Mouse (Mus musculus) thymus, postnatal 25 days (tissue): ENCODE data around the gene Anapc11.

Source experiments
- DNase-seq: peaks from one replicate; pipeline ENCODE4 v3.0.0; 2022

Anapc11 gene

DNA sequence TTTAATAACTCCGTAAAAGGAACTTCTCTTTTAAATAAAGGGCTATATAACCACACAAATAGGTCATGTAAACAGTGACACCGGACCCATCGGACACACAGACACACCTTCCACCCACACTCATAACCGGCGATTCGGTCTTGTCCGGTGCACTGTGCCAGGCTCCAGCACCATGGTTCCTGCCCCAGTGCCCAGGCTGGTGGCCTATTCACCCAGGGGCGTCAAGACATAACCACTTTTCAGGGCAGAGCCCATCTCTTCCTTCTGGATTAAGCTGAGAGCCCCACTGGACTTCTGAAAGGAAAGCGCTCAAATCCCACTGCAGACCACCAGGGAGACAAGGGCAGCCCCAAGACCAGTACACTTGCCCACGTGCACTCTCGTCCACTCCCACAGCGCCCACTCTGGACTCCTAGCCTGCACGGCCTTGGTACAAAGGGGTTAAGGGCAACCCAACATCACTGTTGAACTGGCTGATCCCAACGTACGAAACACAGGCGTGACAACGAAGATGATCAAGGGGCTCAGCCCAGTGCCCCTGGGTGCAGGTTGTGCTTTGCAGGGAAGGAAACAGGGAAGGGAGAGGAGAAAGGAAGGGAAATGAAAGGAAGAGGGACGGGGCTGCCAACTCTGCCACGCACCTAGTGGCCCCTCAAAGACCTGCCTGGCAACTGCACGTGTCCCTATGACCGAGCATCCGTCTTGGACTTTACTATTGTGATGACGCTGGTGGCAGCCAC lies 30.6 kb downstream of the Anapc11 start:
- no peak for DNase-seq

- DNase-seq = peak; percentile 75
These were observed 31.1 kb downstream of the Anapc11 start for GRCm38 (mm10) chr11:120629341-120629730.

DNA sequence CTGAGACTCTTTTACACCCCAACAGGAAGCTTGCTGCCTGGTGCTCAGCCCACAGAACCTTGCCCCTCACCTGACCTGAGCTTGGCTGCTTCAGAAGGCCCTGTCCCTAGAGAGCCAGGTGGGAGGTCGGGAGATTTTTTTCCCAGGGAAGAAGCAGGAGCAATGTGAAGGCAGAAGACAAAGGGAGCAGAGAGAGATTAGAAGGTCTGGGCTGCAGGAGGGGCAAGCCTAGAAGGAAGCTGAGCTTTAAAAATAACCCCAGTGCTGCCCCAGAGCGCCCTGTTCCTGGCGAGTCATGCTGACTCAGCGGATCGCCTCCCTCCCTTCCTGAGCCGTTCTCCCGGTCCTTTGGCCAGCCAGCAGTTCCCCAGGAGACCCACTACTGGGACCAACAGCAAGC lies 31.7 kb downstream of the Anapc11 start:
- DNase-seq = no peak

DNA sequence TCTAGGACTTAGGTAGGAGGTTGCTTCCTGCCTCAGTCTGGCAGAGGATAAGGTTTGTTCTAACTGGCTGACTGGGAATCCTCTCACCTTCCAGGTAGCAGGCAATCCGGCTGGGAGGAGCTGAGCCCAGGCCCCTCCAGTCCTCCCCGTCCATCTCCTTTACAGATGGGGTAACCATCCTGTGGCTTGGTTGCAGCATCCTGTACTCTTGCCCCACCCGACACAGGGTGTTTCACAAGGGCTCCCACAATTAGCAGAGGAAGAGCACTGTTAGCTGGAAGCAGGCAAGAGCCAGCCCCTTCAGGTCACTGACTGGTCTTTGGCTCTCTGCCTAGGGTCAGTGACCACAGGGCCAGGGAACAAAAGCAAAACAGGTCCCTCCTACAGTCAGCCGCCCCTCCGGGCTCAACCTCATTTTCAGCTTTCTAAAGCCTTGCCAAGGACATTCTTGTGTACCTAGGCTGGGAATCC lies 32.2 kb downstream of the Anapc11 start:
- DNase-seq = no peak

GRCm38 (mm10) chr11:120630881-120631725 lies 32.9 kb downstream of the Anapc11 start:
- DNase-seq = peak; percentile 46

GRCm38 (mm10) chr11:120631726-120632448 lies 33.7 kb downstream of the Anapc11 start:
- no peak for DNase-seq

DNA sequence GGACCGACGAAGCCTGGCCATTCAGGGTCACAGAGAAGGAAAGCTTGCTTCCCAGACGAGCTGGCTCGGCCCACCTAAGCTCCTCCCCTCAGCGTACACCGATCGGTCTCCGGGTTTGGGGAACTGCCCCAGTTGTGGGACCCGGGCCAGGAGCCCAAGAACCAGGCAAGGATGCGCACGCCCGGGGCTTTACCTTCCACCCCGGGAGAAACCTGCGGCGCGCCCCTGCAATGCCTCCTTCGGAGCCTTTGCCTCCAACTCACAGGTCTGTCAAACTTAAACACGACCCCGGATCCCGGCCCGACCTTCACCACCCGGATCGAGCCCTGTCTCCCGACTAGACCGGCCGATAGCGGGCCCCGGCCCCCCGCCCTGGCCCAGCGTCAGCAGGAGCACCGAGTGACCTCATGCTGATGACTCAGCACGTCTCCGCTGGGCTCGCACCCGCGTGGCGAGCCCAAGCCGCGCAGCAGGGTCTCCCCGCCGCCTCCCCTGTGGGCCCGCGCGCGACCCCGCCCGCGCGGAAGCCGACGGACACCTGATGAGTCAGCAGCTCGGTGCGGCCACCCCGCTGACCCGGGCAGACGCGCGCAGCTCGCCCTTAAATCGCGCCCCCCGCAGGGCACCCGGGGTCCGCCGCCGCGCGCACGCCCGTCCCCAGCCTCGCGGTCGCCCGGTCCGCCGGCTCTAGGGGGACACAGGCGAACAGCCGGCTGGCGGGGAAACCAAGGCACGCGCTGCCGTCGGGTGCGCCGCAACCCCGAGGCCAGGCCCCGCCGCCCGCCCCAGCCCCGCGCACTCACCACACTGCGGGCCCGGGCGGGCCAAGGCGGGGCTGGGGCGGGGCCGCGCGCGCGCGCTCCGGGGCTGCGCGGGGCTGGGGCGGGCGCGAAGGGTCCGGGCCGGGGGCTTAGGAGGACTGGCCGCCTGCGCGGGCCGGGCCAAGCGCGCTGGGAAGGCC lies 34.6 kb downstream of the Anapc11 start:
- DNase-seq = peak; percentile 49

- DNase-seq = peak; percentile 86
These were observed 35.5 kb downstream of the Anapc11 start, which contains the start of gene Mafg for GRCm38 (mm10) chr11:120633520-120634343. Mafg (minus strand) TSS chr11:120633600.

- no peak for DNase-seq
These were observed 36.6 kb downstream of the Anapc11 start for GRCm38 (mm10) chr11:120634810-120635209.

- no peak for DNase-seq
These were observed 43.0 kb downstream of the Anapc11 start for GRCm38 (mm10) chr11:120641255-120641654.

- no peak for DNase-seq
These were observed 43.6 kb downstream of the Anapc11 start for GRCm38 (mm10) chr11:120641869-120642268.

DNA sequence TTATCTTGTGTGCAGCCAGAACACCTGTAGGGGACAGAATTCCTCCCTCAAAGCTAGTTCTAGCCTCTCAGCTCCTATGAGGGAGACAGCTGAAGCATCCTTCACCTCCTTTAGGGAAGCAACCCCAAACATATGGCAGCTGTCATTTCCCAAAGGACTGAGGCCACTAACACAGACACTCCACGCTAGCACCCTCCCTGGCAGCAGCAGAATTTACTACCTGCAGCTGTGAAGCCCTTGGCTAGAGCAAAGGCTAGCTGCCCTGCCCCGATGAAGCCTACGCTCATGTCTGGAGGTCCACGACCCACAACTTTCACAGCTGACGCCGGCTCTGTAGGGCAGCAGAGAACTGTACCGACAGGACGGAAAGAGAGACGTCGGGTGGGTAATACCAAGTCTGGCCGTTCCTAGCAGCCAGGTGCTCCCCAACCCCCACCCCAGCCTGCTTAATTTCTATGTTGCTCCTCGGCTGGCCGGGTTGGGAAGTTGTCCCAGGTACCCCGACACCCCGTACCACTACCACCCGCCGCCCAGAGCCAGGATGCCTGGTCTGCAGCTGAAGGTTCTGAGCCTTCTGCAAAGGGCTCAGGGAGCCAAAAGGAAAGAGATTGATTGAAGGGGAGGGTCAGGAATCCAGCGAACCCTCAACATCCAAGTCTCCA lies 44.8 kb downstream of the Anapc11 start:
- peak; percentile 42 for DNase-seq

- peak; percentile 97 for DNase-seq
These were observed 45.4 kb downstream of the Anapc11 start, which contains the start of gene Pycr1 for GRCm38 (mm10) chr11:120643601-120643987. Pycr1 (minus strand) TSS chr11:120643769.

GRCm38 (mm10) chr11:120647047-120647830 lies 49.0 kb downstream of the Anapc11 start:
- DNase-seq = no peak

GRCm38 (mm10) chr11:120648001-120648476 lies 49.8 kb downstream of the Anapc11 start, which contains the start of gene Myadml2:
Myadml2 (minus strand) TSS chr11:120648158.
- peak; percentile 52 for DNase-seq

DNA sequence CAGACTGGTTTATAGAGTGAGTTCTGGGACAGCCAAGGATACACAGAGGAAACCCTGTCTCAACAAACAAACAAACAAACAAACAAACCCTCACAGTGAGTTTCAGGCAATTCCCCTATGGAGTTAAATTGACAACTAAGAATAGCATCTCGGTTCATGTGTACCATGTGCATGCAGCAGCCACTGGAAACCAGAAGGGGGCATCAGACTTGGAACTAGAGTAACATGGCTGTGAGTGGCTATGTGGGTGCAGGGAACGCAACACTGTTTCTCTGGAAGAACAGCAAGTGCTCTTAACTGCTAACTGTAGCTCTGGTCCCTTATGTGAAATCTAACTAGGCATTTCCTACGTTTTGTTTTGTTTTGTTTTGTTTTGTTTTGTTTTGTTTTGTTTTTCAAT lies 53.7 kb downstream of the Anapc11 start:
- DNase-seq = no peak

DNA sequence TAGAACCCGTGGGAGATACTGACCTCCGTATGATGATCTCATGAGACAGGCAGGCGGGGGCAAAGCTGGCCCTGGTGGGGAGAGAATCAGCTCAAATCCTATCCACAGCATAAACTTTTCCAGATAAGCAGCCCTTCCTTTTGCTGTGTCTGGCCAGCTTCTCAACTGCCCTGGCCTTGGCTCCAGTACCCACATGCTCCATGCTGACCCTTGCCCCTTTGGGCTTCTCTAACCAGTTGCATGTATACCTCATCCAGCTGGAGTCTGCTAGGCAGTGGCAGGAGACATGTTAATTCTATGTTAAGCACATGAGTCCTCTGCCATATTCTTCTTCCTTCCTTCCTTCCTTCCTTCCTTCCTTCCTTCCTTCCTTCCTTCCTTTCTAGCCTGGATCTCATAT lies 56.5 kb downstream of the Anapc11 start:
- DNase-seq = no peak

GRCm38 (mm10) chr11:120657301-120657700 lies 59.1 kb downstream of the Anapc11 start:
- DNase-seq = no peak
